Mouse (Mus musculus) naive thymus-derived CD4-positive, alpha-beta T cell, adult 2 months (primary cell): Measurements from ENCODE around the gene Zfp426.

Source experiments
- DNase-seq: peaks from one replicate; pipeline ENCODE4 v3.0.0-alpha.2; 2011; ENCODE audit warnings: low read depth

Zfp426 gene

DNA sequence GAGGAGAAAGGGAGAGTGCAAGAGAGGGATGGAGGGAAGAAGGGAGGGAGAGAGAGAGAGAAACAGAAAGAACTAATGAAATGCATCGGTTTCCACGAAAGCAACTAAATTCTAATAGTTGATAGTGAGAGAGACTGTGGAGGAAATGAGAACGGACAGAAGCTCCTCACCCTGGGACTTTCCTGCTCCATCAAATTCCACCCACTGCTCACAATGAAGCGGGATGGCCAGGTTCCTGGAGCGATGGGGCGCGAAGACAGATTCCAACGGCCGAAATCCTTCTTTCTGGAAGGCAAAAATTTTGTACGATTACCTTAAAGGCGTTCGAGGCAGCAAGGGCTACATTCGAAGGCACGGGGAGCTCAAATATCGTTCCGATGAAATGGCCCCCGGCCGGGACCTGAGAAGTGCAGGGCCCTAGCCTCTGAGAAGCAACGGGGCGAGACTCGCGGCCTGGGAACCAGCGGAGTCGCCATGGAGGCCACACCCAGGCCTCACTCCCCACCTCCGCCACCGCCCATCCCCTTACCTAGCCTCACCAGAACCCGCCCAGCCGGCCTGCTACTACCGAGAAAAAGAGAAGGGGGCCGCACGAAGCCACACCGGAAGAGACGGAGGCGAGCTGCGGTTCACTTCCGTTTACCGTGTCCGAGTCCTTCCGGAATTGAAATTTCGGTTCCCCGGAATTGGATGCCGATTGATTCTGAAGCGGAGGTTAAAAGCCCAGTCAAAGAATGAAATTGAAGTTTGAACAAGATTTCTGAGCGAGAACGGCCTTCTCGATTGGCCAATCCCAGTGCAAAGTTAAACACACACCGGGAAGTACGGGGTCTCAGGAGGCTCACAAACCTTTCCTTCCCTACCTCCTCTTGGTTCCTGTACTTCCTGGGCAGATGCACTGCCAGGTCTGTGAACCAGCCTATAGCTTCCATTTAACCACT, 32.9 kb downstream of the Zfp426 start, which contains the start of gene Zfp26:
Zfp26 (minus strand) TSS at position 786 of the 941 bp plus-strand sequence.
- DNase-seq, result peak; percentile 84

DNA sequence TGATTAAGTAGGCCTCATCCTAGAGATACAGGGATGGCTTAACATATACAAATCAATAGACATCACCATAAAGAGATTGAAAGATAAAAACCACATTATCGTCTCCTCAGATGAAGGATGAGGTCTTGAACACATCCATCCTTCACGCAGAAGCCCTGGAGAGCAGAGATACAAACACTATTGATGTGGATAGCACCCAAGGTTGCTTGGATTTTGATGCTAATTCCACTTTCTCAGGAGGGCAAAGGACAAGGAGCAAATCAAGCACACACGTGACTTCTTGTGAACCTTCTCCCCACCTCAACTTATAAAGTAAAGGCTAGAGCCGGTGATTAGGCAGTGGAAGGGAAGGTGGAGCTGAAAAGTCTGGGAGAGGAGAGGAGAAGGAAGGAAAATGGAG, 38.9 kb downstream of the Zfp426 start:
- DNase-seq, result no peak

DNA sequence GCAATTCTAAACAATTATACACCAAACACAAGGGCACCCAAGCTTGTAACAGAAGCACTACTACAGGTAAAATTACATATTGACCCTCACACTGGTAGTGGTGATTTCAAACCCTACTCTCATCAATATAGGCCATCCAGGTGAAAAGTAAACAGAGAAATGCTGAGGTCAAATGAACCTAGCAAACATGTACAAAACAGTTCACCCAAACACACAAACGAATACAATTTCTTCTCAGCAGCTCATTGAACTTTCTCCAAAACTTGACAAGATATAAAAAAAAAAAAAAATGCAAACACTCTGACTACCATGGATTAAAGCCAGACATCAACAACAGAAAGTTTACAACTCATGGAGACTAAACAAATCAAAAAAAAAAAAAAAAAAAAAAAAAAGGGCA, 41.1 kb downstream of the Zfp426 start:
- no peak for DNase-seq

DNA sequence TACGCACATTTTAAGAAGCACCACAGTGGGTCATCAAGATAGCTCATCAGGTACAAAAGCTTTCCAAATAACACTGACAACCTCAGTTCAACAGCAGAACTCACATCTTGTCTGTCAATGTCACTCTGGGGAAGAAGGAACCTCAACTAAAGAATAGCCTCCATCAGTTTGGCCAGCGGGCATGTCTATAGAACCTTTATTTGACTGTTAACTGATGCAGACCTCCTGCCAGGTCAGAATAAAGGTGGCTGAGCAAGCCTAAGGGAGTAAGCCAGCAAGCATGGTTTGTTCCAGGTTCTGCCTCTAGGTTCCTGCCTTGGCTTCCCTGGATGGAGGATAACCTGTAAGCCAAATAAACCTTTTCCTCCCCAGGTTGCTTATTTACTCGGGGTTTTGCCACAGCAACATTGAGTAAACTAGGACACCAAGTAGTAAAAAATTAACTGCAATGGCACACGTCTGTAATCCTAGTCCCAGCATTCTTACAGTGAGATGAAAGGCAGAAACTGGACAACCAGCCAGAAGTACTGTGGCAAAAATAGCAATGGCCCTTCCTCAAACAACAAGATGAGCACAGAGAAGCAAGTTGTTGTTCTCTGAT, 49.3 kb downstream of the Zfp426 start:
- no peak for DNase-seq

DNA sequence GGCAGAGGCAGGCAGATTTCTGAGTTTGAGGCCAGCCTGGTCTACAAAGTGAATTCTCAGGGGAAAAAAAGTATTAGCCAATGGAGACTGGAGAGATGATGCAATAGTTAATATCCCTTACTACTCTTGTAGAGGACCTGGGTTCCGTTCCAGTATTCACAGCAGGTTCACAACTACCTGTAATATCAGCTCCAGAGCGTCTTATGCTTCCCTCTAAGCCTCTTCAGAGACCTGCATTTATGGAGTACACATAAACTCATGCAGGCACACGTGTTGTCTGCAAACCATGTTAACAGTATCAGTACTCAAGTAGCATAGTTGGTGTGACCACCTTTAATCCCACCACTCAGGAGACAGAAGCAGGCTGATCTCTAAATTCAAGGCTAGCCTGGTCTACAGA, 62.5 kb downstream of the Zfp426 start:
- DNase-seq, result no peak
